Mouse (Mus musculus) forebrain, embryonic 12.5 days (tissue): ENCODE measurements around the gene Tmem218. TPM values are rescaled to one million over a fixed set of nuclear protein-coding genes. Genes with fewer than 3 reads are reported as not detected.

ENCODE experiments used
- polyA plus RNA-seq: library from polyadenylated mRNA; unstranded; fragments of >200 nt; fragmentation: Nextera tagmentation; extraction: Ambion mirVana; gene quantifications from 2 replicates; pipeline ENCODE4 v1.2.1, GENCODE M21; 2016

Tmem218 gene
- polyA plus RNA-seq, 1 experiment from 2014 or later = 13.6 TPM

Other genes starting within 250 kb of the Tmem218 start
- gene Pknox2, start 60.8 kb upstream of the Tmem218 start, polyA plus RNA-seq = 27.1 and 29.5 TPM in 2 replicates
- gene Slc37a2, start 47.5 kb downstream of the Tmem218 start, polyA plus RNA-seq = 1.1 TPM in 2 replicates
- gene Ccdc15, start 140.2 kb downstream of the Tmem218 start, polyA plus RNA-seq = 11.1 and 11.6 TPM in 2 replicates
- 0.08 and 0.18 TPM in 2 replicates for gene Hepacam, start 159.1 kb downstream of the Tmem218 start, polyA plus RNA-seq
- gene Robo4, start 193.7 kb downstream of the Tmem218 start, polyA plus RNA-seq = 4.8 and 5.4 TPM in 2 replicates
- 22.7 and 24.1 TPM in 2 replicates for gene Robo3, start 225.0 kb downstream of the Tmem218 start, polyA plus RNA-seq